Mouse (Mus musculus): Measurements from ENCODE around the gene Parp8.

- TF ChIP-seq POLR2A (IDR thresholded peaks at IDR 0.05; ENCODE audit: insufficient read depth, low read depth, low read length) (no peak), CTCF (IDR thresholded peaks at IDR 0.05) (no peak), EP300 (IDR thresholded peaks at IDR 0.05; ENCODE audit: insufficient read depth, low read depth, low read length) (no peak)
Observed at GRCm38 (mm10) chr13:116987284-116987683, 38.1 kb downstream of the Parp8 start.

Measured in heart, adult 2 months (tissue).